Mouse (Mus musculus) layer of hippocampus, adult 8-10 months (tissue): ENCODE measurements around the gene Qser1. TPM values are rescaled to one million over a fixed set of nuclear protein-coding genes. Genes with fewer than 3 reads are reported as not detected.

ENCODE experiments used
- DNase-seq, 2 experiments: peaks; one replicate each; pipeline ENCODE4 v3.0.0; 2022; ENCODE audit warnings: low spot score in 2 of 2
- total RNA-seq, 4 experiments: library from RNA; stranded (reverse); gene quantifications; 2 replicates each; pipeline ENCODE4 v1.2.4; 2022

Qser1 gene
- total RNA-seq, 4 experiments from 2014 or later: 10.3 to 12.0 (median 11.2) TPM

DNA sequence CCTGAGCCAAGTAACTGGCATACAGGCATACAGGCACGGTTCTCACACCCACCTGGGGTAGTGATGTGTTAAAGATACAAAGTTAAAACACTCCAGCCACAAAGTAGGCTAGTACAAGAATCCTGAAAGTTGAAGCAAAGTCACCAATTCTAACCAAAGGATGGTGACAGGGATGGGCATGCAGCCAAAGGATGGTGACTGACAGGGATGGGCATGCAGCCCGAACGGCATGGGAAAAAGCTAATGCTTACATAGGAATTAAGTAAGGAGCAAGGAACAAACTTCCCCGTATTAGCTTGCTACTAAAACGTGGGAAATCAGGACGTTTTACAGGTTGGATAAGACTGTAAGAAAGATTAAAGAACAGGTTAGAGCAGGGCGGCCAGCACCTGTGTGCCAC lies 80.3 kb downstream of the Qser1 start:
- no peak for DNase-seq

DNA sequence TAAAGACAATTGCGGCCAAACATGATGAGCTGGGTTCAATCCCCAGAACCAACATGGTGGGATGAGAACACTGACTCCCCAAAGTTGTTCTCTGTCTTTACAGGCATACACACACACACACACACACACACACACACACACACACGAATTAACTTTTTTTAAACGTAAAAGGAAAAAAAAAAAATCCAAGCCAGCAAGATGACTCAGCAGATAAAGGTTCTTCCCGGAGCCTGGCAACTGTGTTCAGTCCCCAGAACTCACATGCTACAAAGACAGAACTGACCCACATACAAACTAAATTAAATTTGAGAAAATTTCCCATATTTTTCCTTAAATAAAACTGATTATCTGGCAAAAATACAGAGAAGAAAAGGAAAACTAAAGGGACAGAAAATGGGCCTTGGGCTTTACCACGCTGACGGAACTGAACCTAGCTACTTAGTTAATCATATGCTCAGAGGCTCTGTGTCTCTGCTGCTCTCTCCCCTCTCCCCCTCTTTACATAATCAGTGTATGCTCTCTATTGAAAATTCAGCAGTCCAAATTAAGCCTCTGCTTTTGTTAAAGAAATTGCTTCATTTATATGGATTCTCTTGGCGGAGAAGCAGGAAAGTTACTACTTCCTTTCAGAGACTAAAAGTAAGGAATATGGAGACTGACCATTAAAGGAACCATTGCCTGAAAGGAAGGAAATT lies 83.9 kb downstream of the Qser1 start:
- DNase-seq: no peak

DNA sequence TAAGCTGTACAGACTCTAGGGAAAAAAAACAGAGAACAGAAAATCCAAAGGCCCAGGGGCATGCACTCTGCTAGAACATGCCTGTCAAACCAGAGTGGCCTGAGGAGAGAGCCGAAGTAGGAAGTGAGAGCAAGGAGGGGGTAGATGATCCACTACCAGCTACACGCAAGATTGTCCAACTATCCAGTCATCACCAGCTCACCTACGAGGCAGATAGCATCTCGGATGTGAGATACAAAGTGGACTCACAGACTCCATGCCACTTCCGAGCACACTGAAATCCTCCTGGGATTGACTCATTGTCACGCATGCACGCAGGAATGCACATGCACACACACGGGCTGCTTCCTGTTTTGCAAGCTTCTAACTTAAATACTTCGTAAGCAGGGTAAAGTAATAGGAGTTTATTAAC lies 84.5 kb downstream of the Qser1 start:
- no peak for DNase-seq

DNA sequence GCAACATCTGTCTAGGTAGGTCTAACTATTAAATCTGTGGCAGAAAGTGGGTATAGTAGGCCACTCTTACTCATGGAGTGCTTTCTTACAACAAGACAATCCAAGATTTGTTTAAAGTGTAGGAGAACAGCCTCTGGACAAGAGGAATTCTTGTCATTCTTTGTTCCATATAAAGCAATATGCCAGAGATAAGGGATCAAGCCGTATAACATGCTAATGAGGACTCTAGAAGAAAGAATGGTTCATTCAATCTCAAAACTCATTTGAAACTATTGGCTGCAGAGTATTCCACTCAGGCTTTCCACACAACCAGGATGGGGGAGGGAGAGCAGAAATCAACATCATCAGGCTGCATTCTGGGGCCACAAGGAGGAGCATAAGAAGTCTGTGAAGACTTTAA lies 89.2 kb downstream of the Qser1 start:
- no peak for DNase-seq

DNA sequence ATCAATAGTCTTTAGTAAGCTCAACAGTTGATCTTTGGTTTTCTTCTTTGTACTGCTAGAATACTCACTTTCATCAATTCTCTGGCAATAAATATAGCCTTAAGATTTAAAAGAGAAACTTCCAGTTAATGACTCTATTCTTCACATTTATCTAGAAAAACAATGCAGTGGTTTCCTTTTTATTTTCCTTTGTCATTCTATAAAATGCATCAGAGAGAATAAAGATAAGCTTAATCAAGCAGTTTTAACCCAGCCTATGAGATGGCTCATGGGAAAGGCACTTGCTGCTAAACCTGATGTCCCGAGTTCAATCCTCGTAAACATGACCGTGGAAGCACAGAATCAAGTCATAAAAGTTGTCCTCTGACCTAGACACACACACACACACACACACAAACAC lies 94.5 kb downstream of the Qser1 start:
- DNase-seq: no peak

DNA sequence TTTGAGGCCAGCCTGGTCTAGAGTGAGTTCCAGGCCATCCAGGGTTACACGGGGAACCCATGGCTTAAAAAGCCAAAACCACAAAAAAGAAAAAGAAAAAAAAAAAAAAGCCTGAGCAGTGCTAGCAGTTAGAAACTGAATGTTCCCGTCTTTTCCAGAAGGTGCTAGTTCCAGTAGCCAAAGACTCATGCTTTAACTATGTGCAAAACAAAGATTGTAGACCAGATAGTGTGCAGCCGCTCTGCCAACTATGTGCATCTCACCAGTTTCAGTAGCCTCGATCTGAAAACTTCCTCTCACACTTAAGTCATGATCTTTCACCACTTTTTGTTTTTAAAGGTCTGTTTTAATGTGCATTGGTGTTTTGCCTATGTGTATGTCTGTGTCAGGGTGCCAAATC lies 98.7 kb downstream of the Qser1 start:
- DNase-seq: no peak

DNA sequence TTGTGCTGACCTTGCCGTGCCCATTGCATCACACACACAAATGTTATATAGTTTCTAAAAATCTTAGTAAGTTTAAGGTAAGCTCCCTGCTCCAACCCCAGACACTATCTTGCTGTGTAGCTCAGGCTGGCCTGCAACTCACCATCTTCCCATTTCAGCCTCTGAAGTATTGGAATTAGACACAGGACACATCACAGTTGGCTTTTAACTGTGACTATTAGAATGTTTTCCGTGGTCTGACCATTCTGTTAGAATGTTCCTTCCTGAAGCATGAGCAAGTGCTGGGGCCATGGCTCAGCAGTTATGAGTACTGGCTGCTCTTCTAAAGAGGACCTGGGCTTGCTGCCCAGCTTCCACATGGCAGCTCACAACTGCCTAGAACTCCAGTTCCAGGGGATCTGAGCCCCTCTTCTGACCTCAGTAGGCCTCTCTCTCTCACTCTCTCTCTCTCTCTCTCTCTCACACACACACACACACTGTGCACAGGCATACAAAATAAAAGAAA lies 99.3 kb downstream of the Qser1 start:
- DNase-seq: no peak

DNA sequence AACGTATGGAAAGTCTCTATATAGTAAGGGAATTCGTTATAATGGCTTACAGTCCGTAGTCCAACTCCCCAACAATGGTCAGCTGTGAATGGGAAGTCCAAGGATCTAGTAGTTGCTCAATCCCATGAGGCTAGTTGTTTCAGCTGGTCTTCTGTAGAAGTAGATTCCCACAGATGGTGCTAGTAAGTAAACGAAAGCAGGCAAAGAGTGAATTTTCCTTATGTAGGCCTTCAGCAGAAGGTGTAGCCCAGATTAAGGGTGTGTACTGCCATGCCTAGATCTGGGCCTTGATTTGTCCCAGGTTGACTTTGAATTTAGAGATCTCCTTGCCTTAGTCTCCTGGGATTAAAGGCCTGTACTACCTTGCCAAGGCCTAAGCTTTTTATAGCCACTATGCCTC lies 100.3 kb downstream of the Qser1 start, which contains the start of gene Pin1rt1:
Pin1rt1 (minus strand) TSS at position 101 of the 400 bp plus-strand sequence.
- DNase-seq: no peak

DNA sequence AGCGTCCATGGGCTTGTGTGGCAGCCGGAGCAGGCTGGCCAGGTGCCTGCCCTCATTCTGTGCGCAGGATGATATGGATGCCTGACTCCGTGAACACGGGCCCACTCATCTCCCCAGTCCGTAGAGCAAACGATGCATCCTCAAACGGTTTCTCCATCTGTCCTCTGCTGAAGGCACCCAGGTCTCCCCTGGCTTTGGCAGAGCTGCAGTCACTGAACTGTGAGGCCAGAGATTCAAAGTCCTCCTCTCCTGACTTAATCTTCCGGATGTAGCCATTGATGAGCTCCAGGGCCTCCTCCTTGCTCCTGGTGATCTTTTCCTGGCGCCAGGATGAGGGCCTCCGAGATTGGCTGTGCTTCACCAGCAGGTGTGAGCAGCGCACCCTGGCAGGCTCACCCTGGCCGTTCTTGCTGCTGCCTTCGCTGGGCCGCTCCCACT lies 102.3 kb downstream of the Qser1 start:
- no peak for DNase-seq

DNA sequence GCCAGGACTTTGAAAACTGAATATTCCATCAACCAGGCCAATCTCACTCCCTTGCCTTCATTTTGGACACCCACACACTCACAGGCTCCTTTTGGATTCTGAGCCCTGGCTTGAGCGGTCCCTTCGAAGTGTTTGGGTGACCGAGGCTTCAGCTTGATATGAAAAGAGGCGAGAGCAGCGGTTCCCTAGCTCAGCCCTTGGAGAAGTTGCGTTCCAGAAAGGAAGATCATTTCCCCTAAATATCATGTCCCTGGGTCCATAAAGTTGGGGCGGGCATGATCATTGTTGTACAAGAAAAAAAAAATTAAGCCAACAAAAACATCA lies 104.1 kb downstream of the Qser1 start:
- DNase-seq: no peak

DNA sequence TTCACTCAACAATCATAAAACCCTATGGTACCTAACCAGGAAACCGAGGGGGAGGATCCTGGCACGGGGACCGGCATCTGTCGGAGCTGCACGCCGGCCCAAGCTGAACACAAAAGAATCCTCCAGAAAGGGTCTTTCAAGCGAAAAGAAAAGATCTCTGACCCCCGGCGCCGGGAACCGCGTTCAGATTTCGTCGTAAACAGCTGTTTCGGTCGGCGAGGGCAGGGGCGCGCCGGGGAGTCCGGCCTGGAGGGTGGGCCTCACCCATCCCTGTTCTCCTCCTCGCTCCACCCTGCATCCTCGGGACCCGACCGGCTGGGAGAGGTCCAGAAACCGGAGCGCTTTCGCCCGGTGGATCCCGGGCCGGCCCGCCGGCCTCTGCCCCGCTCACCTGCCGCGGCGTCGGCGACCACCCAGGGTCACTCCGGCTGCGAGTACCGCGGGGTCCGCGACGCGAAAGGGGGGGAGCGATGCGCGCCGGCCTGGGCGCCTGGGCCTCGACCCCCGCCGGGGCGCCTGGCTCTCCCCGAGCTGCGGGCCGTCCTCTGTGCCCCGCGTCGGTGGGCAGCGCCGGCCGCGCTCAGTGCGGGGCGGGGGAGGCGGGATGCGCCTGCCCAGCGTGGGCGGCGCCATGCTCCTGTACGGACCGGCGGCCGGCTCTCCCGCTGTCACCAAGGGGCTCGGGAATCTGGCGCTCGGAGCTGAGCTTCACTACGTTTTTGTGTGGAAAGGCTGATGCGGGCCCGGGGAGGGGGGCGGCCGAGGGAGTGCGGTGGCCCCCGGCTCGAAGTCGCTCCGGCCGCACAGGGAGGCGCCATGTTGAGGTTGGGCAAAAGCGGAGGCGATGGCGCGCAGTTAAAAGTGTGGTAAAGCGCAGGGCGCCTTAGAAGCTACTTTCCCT lies 104.7 kb downstream of the Qser1 start, which contains the start of gene Tcp11l1:
Tcp11l1 (minus strand) TSS at position 585 of the 901 bp plus-strand sequence.
- peak; percentile 52 to 72 for DNase-seq

DNA sequence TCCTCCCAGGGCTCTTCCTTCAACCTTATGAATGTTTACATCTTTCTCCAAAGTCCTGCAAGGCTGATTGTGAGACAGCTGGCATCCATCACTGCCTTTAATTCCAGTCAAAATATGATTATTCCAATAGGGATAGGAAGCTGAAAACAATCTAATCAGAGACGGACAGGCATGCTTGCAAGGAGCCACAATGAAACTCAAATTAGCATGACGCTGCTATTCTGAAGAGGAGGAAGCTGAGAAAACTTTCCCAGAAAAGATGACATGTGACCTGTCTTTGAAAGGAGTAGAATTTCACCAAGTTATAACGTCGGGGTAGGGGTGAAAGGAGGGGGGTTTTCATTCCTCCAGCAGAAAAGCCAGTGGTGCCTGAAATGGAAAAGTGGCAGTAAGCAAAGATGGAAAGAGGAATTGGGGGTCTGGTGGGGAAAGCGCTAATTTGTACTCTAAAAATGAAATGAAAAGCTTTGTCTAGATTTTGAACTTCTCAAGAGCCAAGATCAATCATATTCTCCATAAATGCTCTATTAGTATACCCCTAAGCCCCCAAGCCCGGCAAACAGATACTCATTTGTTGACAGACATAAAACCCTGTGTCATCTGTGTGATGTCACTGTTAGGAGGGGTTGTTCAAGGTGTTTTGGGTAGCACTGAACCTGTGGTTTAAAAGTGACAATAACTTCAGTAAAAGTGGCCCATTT lies 105.7 kb downstream of the Qser1 start:
- no peak for DNase-seq

DNA sequence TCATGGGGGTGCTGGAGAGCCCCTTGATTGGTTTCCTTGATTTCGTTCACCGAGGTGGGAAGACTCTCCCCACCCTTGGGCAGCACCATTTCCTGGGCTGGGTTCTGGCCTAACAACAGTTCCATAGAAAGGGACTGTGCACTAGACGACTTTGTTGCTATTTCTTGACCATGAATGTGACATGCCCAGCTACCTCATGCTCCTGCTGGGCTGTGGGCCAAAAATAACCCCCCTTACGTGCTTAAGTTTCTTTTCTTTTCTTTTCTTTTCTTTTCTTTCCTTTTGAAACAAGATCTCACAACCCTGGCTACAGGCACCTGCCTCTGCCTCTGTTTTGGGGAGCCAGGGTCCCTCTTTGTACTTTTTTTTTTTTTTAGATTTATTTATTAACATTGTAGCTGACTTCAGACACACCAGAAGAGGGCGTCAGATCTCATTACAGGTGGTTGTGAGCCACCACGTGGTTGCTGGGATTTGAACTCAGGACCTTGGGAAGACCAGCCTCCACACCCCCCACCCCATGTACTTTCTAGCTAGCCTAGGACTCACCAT lies 106.7 kb downstream of the Qser1 start:
- DNase-seq: no peak

Other genes starting within 250 kb of the Qser1 start
- gene Cstf3, start 226.2 kb downstream of the Qser1 start, total RNA-seq: 10 to 100 TPM; 37.5 to 48.0 (median 44.4) TPM
- 10 to 100 TPM; 39.0 to 53.4 (median 42.7) TPM for gene Tcp11l1, start 104.6 kb downstream of the Qser1 start, total RNA-seq
- not detected for gene Pin1rt1, start 100.4 kb downstream of the Qser1 start, total RNA-seq
- gene Depdc7, start 73.9 kb downstream of the Qser1 start, total RNA-seq: 1 to 10 TPM; 2.6 to 3.6 (median 3.2) TPM
- gene Prrg4, start 33.1 kb upstream of the Qser1 start, total RNA-seq: 1 to 10 TPM in 2 of 4 experiments, under 1 TPM in 2; 0.85 to 2.0 (median 1.2) TPM
- 1 to 10 TPM in 1 of 4 experiments, not detected in 3; 1.4 TPM for gene Ccdc73, start 51.0 kb upstream of the Qser1 start, total RNA-seq
- gene Eif3m, start 200.3 kb upstream of the Qser1 start, total RNA-seq: 10 to 100 TPM; 92.4 to 98.3 (median 94.6) TPM